Mouse (Mus musculus): Measurements from ENCODE around the gene Tspan9.

Tspan9 gene

GRCm38 (mm10) chr6:128070921-128071558 lies 72.4 kb downstream of the Tspan9 start:
- DNase-seq, result no peak

- no peak for DNase-seq
These were observed 73.1 kb downstream of the Tspan9 start for GRCm38 (mm10) chr6:128070072-128070872.

GRCm38 (mm10) chr6:128068144-128068543 lies 75.2 kb downstream of the Tspan9 start:
- no peak for DNase-seq

GRCm38 (mm10) chr6:128065982-128066381 lies 77.4 kb downstream of the Tspan9 start:
- DNase-seq, result peak; percentile 27

- peak; percentile 42 for DNase-seq
These were observed 79.9 kb downstream of the Tspan9 start for GRCm38 (mm10) chr6:128063501-128063900.

GRCm38 (mm10) chr6:128062784-128063183 lies 80.6 kb downstream of the Tspan9 start:
- DNase-seq, result no peak

GRCm38 (mm10) chr6:128062216-128062615 lies 81.2 kb downstream of the Tspan9 start:
- peak; percentile 43 for DNase-seq

GRCm38 (mm10) chr6:128061342-128061741 lies 82.1 kb downstream of the Tspan9 start:
- DNase-seq, result no peak

- no peak for DNase-seq
These were observed 84.8 kb downstream of the Tspan9 start for GRCm38 (mm10) chr6:128058570-128058969.

- DNase-seq, result no peak
These were observed 85.2 kb downstream of the Tspan9 start for GRCm38 (mm10) chr6:128058157-128058556.

GRCm38 (mm10) chr6:128053000-128053732 lies 90.2 kb downstream of the Tspan9 start:
- no peak for DNase-seq

- no peak for DNase-seq
These were observed 95.7 kb downstream of the Tspan9 start for GRCm38 (mm10) chr6:128047671-128048070.

GRCm38 (mm10) chr6:128047239-128047638 lies 96.2 kb downstream of the Tspan9 start:
- DNase-seq, result no peak

GRCm38 (mm10) chr6:128046799-128047198 lies 96.6 kb downstream of the Tspan9 start:
- no peak for DNase-seq

- DNase-seq, result no peak
These were observed 98.7 kb downstream of the Tspan9 start for GRCm38 (mm10) chr6:128044691-128045090.

GRCm38 (mm10) chr6:128043486-128043885 lies 99.9 kb downstream of the Tspan9 start:
- DNase-seq, result no peak

- no peak for DNase-seq
These were observed 101.6 kb downstream of the Tspan9 start for GRCm38 (mm10) chr6:128041836-128042235.

- no peak for DNase-seq
These were observed 104.2 kb downstream of the Tspan9 start for GRCm38 (mm10) chr6:128039077-128039766.

GRCm38 (mm10) chr6:128038568-128038967 lies 104.8 kb downstream of the Tspan9 start:
- no peak for DNase-seq

- no peak for DNase-seq
These were observed 106.8 kb downstream of the Tspan9 start for GRCm38 (mm10) chr6:128036597-128036996.

GRCm38 (mm10) chr6:128035930-128036309 lies 107.5 kb downstream of the Tspan9 start:
- no peak for DNase-seq

GRCm38 (mm10) chr6:128035250-128035929 lies 108.0 kb downstream of the Tspan9 start:
- no peak for DNase-seq
